Mouse (Mus musculus) limb, embryonic 14.5 days (tissue): ENCODE data around the gene Hypm. TPM values are rescaled to one million over a fixed set of nuclear protein-coding genes. Genes with fewer than 3 reads are reported as not detected.

Experiments
- ATAC-seq: fragments of 200-750 bp; cut with Nextera tagmentation; 2 replicates; pipeline ENCODE4 v1.8.0; 2017; ENCODE audit warnings: low read depth, moderate number of reproducible peaks, moderate TSS enrichment; ENCODE audit not compliant: low FRiP score
- DNase-seq: peaks from one replicate; pipeline ENCODE4 v3.0.0-alpha.2; 2015; ENCODE audit warnings: low spot score
- H3K27ac ChIP-seq: fragments of 300-500 bp; sonication (generic); replicated peaks from 2 replicates; pipeline ENCODE4 v1.5.1; 2014; ENCODE audit warnings: low read depth, mild to moderate bottlenecking, low read length, moderate library complexity, mixed read lengths
- H3K27me3 ChIP-seq: fragments of 300-500 bp; sonication (generic); 2 replicates; pipeline ENCODE4 v1.6.1; 2014; ENCODE audit warnings: low read length, mixed read lengths; ENCODE audit not compliant: control insufficient read depth, insufficient read depth
- H3K36me3 ChIP-seq: fragments of 300-500 bp; sonication (generic); 2 replicates; pipeline ENCODE4 v1.6.1; 2014; ENCODE audit warnings: mild to moderate bottlenecking, low read length, moderate library complexity, mixed read lengths; ENCODE audit not compliant: control insufficient read depth, insufficient read depth
- H3K4me1 ChIP-seq: fragments of 300-500 bp; sonication (generic); 2 replicates; pipeline ENCODE4 v1.6.1; 2014; ENCODE audit warnings: antibody characterized with exemption, low read length, mixed read lengths; ENCODE audit not compliant: control insufficient read depth, insufficient read depth
- H3K4me2 ChIP-seq: fragments of 300-500 bp; sonication (generic); replicated peaks from 2 replicates; pipeline ENCODE4 v1.6.1; 2014; ENCODE audit warnings: low read depth, mild to moderate bottlenecking, low read length, moderate library complexity; ENCODE audit not compliant: severe bottlenecking
- H3K4me3 ChIP-seq: fragments of 300-500 bp; sonication (generic); replicated peaks from 2 replicates; pipeline ENCODE4 v1.5.1; 2014; ENCODE audit warnings: low read length
- H3K9ac ChIP-seq: fragments of 300-500 bp; sonication (generic); 2 replicates; pipeline ENCODE4 v1.6.1; 2014; ENCODE audit warnings: mild to moderate bottlenecking, low read depth, low read length, moderate library complexity; ENCODE audit not compliant: severe bottlenecking
- H3K9me3 ChIP-seq: fragments of 300-500 bp; sonication (generic); 2 replicates; pipeline ENCODE4 v1.6.1; 2016; ENCODE audit warnings: low read length; ENCODE audit not compliant: control insufficient read depth
- POLR2A ChIP-seq: fragments of 200-500 bp; IDR thresholded peaks from 2 replicates; pipeline ENCODE4 v1.8.0; 2012; ENCODE audit warnings: inconsistent platforms, mild to moderate bottlenecking, moderate library complexity, borderline replicate concordance; ENCODE audit not compliant: insufficient read depth, insufficient read length; ENCODE audit errors: extremely low read depth
- WGBS: fragments of 180-500 bp; shearing (Covaris S2); extraction: QIAGEN DNeasy Blood & Tissue Kit; methylation state at CpG from one replicate; pipeline ENCODE4 v1.1.7; 2014; 5-methylcytosine and 5-hydroxymethylcytosine counted together
- polyA plus RNA-seq, 2 experiments: library from polyadenylated mRNA; depleted of rRNA in 1 of 2; stranded (reverse) in 1 of 2; unstranded in 1 of 2; fragments of >200 nt; fragmentation: Nextera tagmentation in 1 of 2; extraction: Ambion mirVana in 1 of 2; gene quantifications; 2 replicates each; pipeline versions ENCODE4 v1.2.1 to v1.2.3; 2012 to 2014

Gene Hypm
- polyA plus RNA-seq, 2 experiments = not detected

- Histone ChIP-seq H3K4me2 (no peak overlapping the region), H3K36me3 (no peaks in the 10 kb centered on the region), H3K4me1 (no peaks in the 10 kb centered on the region), H3K4me3 (no peak overlapping the region), H3K27me3 (no peaks in the 10 kb centered on the region), H3K9me3 (no peaks in the 10 kb centered on the region), H3K27ac (no peak overlapping the region), H3K9ac (no peak overlapping the region)
- no peak for DNase-seq
- no peak for ATAC-seq
- no peak for TF ChIP-seq POLR2A
- 87% methylated on average over 2 of the region's 2 CpGs for WGBS
These were observed 28.8 kb downstream of the Hypm start for GRCm38 (mm10) chrX:9875519-9875918.

DNA sequence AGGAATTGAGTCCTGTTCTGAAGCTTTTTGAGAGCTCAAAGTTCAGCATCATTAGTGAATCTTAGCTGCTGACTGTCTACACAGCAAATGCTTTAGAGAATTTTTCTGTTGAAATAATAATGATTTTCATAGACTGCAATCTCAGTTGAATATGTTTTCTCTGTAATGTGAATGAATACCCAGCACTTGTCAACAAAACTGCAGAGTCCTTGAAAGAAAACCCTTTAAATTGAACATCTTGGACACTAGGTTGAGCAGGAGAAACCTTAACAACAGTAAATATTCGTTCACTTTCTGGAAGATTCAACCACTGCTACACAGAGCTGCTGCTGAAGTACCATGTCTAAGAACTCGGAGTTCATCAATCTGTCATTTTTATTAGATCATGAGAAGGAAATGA is 38.6 kb downstream of the Hypm start, which contains the start of gene Sytl5:
TSS of gene Sytl5 (plus strand) at position 301 of the 400 bp plus-strand sequence.
- ATAC-seq = no peak
- Histone ChIP-seq H3K27ac (no peak within 1 kb of the TSS), H3K9ac (no peak within 1 kb of the TSS), H3K9me3 (no peaks in the 10 kb centered on the region), H3K4me2 (no peak within 1 kb of the TSS), H3K36me3 (no peaks in the 10 kb centered on the region), H3K4me3 (no peak within 1 kb of the TSS), H3K4me1 (no peaks in the 10 kb centered on the region), H3K27me3 (no peaks in the 10 kb centered on the region)
- 65% methylated on average over 2 of the region's 2 CpGs for WGBS
- DNase-seq = no peak
- TF ChIP-seq POLR2A = no peak

Other genes with a start within 250 kb of the Hypm start
- 23.7 and 38.6 TPM in 2 replicates for gene Dynlt3, start 183.9 kb upstream of the Hypm start, polyA plus RNA-seq (2012; rRNA removed)
- gene Dynlt3, start 183.9 kb upstream of the Hypm start, polyA plus RNA-seq (2014; fragmentation: Nextera tagmentation; extraction: Ambion mirVana) = 45.8 and 58.4 TPM in 2 replicates
- gene H2al3, start 2.8 kb downstream of the Hypm start, polyA plus RNA-seq (2012; rRNA removed) = not detected in 2 replicates
- not detected in 2 replicates for gene H2al3, start 2.8 kb downstream of the Hypm start, polyA plus RNA-seq (2014; fragmentation: Nextera tagmentation; extraction: Ambion mirVana)
- 0.18 and 0.50 TPM in 2 replicates for gene Sytl5, start 38.7 kb downstream of the Hypm start, polyA plus RNA-seq (2012; rRNA removed)
- 0.67 and 0.94 TPM in 2 replicates for gene Sytl5, start 38.7 kb downstream of the Hypm start, polyA plus RNA-seq (2014; fragmentation: Nextera tagmentation; extraction: Ambion mirVana)